44 mouse cellular contexts compared by ENCODE assay signal in genomic region chr12:36267670-36268246, GRCm38 (mm10). TPM values are rescaled to one million over a fixed set of nuclear protein-coding genes. Genes with fewer than 3 reads are reported as not detected.
"Had no signal": no experiment of that assay in that cellular context is flagged by ENCODE, and none has a peak within 500 bp of the region (broad histone marks: within the 10 kb centered on the region; RNA-seq: fewer than 3 reads in every experiment).

No protein-coding gene starts in this region.

- H3K9me3 ChIP-seq: heart, embryonic 13.5 days; heart, embryonic 15.5 days; hindbrain, embryonic 13.5 days; hindbrain, embryonic 15.5 days; kidney, embryonic 15.5 days; limb, embryonic 13.5 days; limb, embryonic 15.5 days; liver, embryonic 12.5 days had no signal

- H3K4me1 ChIP-seq: heart, embryonic 13.5 days; heart, embryonic 15.5 days; hindbrain, embryonic 13.5 days; hindbrain, embryonic 15.5 days; kidney, embryonic 15.5 days; limb, embryonic 13.5 days; limb, embryonic 15.5 days; liver, embryonic 12.5 days had no signal

- ATAC-seq: hindbrain, postnatal 0 days; intestine, embryonic 16.5 days; liver, embryonic 12.5 days had no signal

- H3K27me3 ChIP-seq: heart, embryonic 13.5 days; heart, embryonic 15.5 days; hindbrain, embryonic 13.5 days; hindbrain, embryonic 15.5 days; kidney, embryonic 15.5 days; limb, embryonic 13.5 days; limb, embryonic 15.5 days; liver, embryonic 12.5 days had no signal

- DNase-seq: gastrocnemius, postnatal 14 days; gastrocnemius, postnatal 36 days; heart, adult 11 months; heart, adult 2 months; heart, postnatal 14 days; heart, postnatal 36 days; kidney, adult 11 months; kidney, adult 2 months; kidney, adult 9 months; kidney, postnatal 14 days; kidney, postnatal 36 days; layer of hippocampus, adult 9-11 months; layer of hippocampus, postnatal 36 days; left cerebral cortex, postnatal 4 days had no signal

- H3K27ac ChIP-seq: heart, adult 2 months; heart, embryonic 13.5 days; heart, embryonic 15.5 days; hindbrain, embryonic 13.5 days; hindbrain, embryonic 15.5 days; hindbrain, postnatal 0 days; kidney, embryonic 15.5 days; kidney, postnatal 0 days; limb, embryonic 13.5 days; limb, embryonic 15.5 days; liver, embryonic 12.5 days; liver, embryonic 14.5 days had no signal

- H3K9ac ChIP-seq: heart, embryonic 13.5 days; heart, embryonic 15.5 days; hindbrain, embryonic 13.5 days; hindbrain, embryonic 15.5 days; kidney, embryonic 15.5 days; limb, embryonic 13.5 days; limb, embryonic 15.5 days; liver, embryonic 12.5 days; liver, embryonic 14.5 days had no signal

- H3K4me3 ChIP-seq: heart, adult 2 months; heart, embryonic 13.5 days; heart, embryonic 15.5 days; hindbrain, embryonic 13.5 days; hindbrain, embryonic 15.5 days; kidney, embryonic 15.5 days; limb, embryonic 13.5 days; limb, embryonic 15.5 days; liver, embryonic 12.5 days had no signal

- H3K36me3 ChIP-seq: heart, embryonic 13.5 days; heart, embryonic 15.5 days; hindbrain, embryonic 13.5 days; hindbrain, embryonic 15.5 days; kidney, embryonic 15.5 days; limb, embryonic 13.5 days; limb, embryonic 15.5 days; liver, embryonic 12.5 days had no signal

- H3K4me2 ChIP-seq: heart, embryonic 11.5 days; heart, embryonic 13.5 days; heart, embryonic 15.5 days; hindbrain, embryonic 13.5 days; hindbrain, embryonic 15.5 days; kidney, embryonic 15.5 days; limb, embryonic 13.5 days; limb, embryonic 15.5 days; liver, embryonic 12.5 days had no signal

RNA-seq across cellular contexts. Expression of gene Lrrc72, which starts 14.6 kb away (rescaled TPM):
- total RNA-seq: gastrocnemius, adult 18-20 months; gastrocnemius, adult 8-10 months; gastrocnemius, postnatal 14 days; gastrocnemius, postnatal 36 days; heart, adult 2 months; heart, postnatal 14 days; heart, postnatal 36 days; hematopoietic stem cell, adult 5-6 weeks; hindbrain, postnatal 0 days; layer of hippocampus, adult 18-20 months; layer of hippocampus, adult 8-10 months; layer of hippocampus, postnatal 14 days; layer of hippocampus, postnatal 36 days; left cerebral cortex, adult 18-20 months; left cerebral cortex, adult 8-10 months; left cerebral cortex, postnatal 10 days; left cerebral cortex, postnatal 25 days; left cerebral cortex, postnatal 4 days; liver, adult 2 months had no signal
- polyA plus RNA-seq: gonadal fat pad, adult 2 months; heart, adult 2 months; heart, embryonic 11.5 days; heart, embryonic 13.5 days; heart, embryonic 15.5 days; heart, postnatal 0 days; hindbrain, embryonic 11.5 days; hindbrain, embryonic 13.5 days; hindbrain, embryonic 15.5 days; hindbrain, postnatal 0 days; intestine, embryonic 14.5 days; intestine, embryonic 16.5 days; kidney, adult 2 months; kidney, embryonic 15.5 days; kidney, postnatal 0 days; large intestine, adult 2 months; limb, embryonic 11.5 days; limb, embryonic 13.5 days; limb, embryonic 15.5 days; liver, adult 2 months; liver, embryonic 12.5 days; liver, embryonic 14.5 days had no signal

RNA-seq across cellular contexts. Expression of gene Sostdc1, which starts 46.2 kb away (rescaled TPM):
- total RNA-seq: hematopoietic stem cell, adult 5-6 weeks; liver, adult 2 months had no signal
- polyA plus RNA-seq: liver, adult 2 months had no signal
